Mouse (Mus musculus) spleen, postnatal 10 days (tissue): ENCODE results near the gene Slc46a3.

Source experiments
- DNase-seq, 2 experiments: peaks; one replicate each; pipeline ENCODE4 v3.0.0; 2021 to 2022; ENCODE audit warnings: low spot score in 2 of 2

Gene Slc46a3

GRCm38 (mm10) chr5:147845319-147845718, 49.3 kb downstream of the Slc46a3 start:
- no peak for DNase-seq

GRCm38 (mm10) chr5:147843340-147843739, 51.3 kb downstream of the Slc46a3 start:
- DNase-seq: no peak

GRCm38 (mm10) chr5:147839418-147839817, 55.2 kb downstream of the Slc46a3 start:
- no peak for DNase-seq

- DNase-seq: no peak
These were observed 59.6 kb downstream of the Slc46a3 start for GRCm38 (mm10) chr5:147834841-147835500.

- no peak for DNase-seq
These were observed 61.8 kb downstream of the Slc46a3 start for GRCm38 (mm10) chr5:147832842-147833241.

GRCm38 (mm10) chr5:147828846-147829245, 65.8 kb downstream of the Slc46a3 start:
- no peak for DNase-seq
